Mouse (Mus musculus) embryo, embryonic 10 days (tissue): ENCODE measurements around the gene Fbl.
"Not testable (repeated sequence)": the region's sequence is repeated elsewhere in the genome, so short reads cannot be mapped to it uniquely, and the experiment has no call there.

Experiments used
- DNase-seq: peaks from one replicate; pipeline ENCODE4 v3.0.0-alpha.2; 2015; ENCODE audit warnings: low spot score

The Fbl gene

DNA sequence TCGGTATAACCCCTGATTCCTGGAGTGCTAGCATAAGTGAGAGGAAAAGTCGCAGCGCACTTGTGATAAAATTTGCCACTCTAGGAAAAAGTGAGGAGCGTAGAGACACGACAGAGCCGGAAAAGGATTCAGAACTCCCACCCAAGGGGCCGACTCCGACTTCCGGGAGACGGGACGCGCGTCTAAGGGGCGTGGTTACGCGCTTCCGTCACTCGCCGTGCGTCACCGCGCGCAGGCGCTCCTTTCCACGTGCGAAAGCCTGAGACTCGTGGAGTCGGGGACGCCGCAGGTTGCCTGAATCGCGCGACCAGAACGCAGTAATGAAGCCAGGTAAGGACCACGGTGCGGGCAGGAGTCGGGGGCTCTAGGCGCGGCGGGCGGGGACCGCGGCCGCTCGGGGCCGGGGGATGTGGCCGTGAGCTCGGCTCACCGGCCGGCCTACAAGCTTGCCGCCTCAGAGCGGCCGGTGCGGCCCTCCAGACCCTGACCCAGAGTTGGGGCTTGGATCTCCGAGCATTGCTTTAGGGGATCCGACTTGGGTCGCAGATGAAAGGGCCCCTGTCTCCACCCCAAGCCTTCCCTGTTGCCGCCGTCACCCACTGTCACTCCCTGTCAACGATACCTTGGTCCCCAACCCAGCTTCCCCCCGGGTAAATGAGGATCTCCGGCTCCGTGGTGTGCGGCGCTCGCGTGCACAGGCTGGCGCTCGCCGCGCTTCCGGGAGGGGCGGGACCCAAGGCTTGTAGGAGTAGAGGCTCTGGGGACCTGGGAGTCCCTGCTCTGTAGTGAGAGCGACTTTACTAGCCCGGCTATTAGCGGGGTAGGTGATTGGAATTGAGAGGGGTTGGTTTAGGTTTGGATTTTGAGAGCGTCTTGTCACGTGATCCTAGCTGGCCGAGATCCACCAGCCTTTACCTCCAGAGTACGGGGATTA lies at the start of gene Fbl:
Fbl (plus strand) TSS at position 222 of the 934 bp plus-strand sequence.
- DNase-seq: peak; percentile 98

DNA sequence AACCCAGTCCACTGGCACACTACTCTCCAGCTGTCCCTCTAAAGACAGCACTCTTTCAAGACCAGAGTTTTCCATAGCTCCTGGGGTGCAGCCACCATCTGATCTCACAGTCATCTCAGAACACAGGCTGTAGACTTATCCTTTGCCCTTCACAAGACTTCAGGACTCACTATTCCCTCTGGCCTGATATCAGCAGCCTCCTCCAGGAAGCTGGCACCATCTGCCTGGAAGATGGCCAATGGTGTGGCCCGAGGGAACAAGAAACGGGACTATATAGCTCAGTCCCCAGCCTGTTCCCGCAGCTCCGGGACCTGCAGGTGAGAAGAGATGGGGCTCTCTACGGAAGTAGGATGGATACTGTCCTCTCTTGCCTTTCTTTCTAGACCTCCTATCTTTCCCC lies 40.3 kb upstream of the Fbl start, which contains the start of gene 9530053A07Rik:
9530053A07Rik (plus strand) TSS at position 301 of the 400 bp plus-strand sequence.
- no peak for DNase-seq

DNA sequence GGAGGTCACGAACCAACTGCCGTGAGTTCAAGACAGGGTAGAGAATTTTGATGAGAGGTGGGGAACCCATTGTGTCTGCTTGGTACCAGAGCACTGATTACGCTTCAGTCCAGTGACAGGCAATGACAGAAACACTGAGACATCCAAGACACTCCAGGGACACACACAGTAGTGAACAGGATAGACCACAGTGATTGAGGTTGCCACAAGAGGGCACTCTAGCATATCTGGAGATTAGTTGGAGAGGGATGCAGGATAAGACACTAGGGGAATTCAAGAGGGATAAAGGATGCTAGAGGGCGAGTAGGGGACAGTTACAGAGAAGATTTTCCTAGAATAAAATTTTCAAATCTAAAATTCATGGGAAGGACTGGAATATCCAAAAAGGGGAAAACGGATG lies 31.9 kb upstream of the Fbl start:
- DNase-seq: peak; percentile 69

DNA sequence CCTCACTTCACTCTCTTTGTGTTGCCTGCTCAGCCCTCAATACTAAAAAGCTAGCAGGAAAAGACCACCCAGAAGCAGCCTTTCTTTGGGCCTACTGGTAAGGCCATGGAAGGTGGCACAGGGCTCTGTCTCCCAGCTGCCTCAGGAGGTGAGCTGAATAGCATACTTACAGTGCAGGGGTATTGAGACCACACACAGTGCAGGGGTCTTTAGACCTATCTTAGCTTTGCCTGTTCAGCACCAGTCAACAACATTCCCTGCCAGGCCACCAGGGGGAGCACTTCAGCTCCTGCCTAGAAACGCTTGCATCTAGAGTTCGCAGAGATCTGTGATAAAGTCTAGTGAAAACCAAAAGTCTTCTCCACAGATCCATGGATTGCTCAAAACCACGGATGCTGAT lies 21.2 kb upstream of the Fbl start:
- peak; percentile 79 for DNase-seq

DNA sequence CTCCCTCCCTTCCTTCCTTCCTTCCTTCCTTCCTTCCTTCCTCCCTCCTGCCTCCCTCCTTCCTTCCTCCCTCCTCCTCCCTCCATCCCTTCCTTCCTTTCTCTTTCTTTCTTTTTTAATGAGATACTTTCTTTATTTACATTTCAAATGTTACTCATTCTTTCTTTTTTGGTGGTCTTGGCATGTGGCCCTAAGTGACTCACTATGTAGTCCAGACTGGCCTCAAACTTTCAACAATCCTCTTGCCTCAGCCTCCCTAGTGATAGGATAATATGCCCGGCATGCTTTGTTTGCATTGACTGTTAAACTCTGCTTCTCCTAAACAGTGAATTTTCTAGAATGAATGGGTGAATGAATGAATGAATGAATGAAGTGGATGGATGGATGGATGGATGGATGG lies 19.7 kb upstream of the Fbl start:
- no peak for DNase-seq

DNA sequence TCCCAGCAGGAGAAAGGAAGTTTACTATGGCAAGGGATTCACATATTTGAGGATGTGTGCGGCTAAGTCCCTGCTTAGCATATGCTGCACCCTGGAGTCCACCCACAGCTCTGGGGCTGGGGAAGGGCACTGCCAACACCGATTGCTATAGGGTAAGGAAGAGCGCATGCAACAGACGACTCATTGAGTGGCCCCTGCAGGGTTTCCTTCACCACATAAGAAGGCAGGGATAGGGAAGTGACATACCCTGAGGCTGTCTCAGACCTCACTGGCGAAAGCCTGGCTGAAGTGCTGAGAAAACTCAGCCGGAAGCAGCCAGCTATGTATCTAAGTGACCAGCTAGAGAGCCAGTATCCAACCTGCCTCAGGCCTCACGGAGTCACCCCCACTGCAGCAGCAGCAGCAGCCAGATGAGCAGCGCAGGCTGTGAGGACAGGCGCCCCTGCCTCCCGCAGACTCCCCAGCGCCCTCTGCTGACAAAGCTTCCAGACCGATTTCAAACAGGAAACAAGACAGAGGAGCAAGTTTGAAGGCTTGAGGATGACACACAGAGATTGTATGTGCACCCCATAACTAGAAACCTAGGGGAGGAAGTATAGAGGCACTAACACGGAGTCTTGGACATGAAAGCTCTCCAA lies 17.8 kb upstream of the Fbl start:
- peak; percentile 68 for DNase-seq

DNA sequence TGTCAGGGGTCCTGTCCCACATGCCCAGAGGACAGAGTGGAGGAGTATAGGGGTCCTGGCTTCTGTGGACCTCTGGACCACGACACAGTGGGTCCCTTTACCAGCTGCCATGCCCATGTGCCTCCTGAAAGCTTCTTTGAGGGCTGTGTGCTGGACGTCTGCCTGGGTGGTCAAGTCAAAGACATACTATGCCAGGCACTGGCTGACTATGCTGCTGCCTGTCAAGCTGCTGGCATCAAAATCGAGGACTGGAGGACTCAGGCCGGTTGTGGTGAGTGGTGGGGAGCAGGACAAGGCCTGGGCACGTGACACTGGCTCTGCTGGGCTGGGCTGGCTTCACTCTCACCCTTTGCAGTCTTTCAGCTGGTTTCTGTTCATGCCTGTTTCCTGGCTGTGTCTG lies 15.9 kb upstream of the Fbl start:
- not testable (repeated sequence) for DNase-seq

DNA sequence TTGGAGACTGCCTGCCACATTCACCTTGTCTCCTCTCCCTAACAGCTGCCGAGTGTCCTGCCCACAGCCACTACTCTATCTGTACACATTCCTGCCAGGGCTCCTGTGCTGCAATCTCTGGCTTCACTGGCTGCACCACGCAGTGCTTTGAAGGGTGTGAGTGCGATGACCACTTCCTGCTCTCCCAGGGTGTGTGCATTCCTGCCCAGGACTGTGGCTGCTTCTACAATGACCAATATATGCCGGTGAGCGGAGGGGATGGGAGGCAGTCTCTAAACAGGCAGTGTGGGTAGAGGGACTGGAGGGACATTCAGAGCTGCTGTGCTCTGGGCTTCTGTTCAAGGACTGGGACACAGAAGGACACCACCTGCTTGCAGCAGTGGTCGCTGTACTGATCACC lies 10.2 kb upstream of the Fbl start:
- no peak for DNase-seq

DNA sequence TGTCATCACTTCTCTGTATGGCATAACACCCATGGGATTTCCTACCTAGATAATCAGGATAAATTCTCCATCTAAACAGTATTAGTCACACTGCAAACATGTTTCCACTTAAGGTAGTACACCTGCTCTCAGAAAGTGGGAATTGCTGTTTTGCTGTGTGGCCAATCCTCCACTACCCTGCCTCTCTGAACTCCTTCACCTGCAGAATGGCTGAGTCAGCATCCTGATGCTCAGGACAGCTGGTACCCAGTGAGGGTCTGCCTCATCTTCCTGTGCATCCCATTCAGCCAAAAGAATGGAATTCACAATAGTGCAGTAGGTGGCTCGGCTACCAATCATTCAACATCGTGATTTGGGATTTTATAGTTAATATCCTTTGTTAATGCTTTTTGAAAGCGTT lies 9.6 kb upstream of the Fbl start:
- no peak for DNase-seq

DNA sequence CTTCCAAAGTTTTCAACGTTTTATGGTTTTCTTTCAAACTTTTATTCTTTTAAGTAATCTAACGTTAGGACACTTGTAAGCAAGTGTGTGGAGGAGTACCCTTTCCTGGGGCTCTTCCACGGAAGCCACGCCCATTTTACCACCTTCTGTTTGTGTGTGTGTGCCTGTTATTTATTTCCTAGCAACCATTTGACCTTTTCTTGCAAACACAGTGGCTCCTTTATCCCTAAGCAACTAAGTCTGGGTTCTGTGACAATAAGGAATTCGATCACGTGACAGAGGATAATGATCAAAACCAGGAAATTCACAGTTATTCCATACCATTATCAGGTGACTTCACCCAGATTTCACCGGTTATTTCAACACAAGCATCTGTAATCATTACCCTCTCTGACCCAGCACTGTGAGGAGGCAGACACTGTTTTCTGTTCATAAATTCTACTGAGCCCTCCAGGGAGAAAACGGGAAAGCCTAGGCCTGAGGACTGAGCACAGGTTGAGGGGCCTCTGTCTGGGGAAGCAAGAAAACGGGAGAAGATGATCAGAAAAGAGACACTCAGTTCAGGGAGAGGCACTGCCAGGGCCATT lies 8.3 kb upstream of the Fbl start:
- no peak for DNase-seq

DNA sequence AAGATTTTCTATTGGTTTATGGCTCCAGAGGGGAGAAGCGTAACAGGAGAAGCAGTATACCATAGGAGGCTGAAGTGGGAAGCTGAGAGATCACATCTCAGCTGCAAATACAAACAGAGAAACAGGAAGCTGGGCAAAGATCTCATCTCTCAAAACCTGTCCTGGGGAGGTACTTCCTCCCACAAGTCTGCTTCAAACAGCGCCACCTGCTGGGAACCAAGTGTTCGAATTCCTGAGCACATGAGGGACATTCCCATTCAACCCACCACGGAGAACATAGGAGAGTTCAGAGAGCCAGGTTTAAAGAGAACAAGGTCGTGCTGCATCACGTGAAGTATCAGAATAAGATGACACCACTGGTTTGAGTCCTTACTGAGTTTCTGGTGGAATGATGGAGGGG lies 4.1 kb upstream of the Fbl start:
- DNase-seq: no peak

DNA sequence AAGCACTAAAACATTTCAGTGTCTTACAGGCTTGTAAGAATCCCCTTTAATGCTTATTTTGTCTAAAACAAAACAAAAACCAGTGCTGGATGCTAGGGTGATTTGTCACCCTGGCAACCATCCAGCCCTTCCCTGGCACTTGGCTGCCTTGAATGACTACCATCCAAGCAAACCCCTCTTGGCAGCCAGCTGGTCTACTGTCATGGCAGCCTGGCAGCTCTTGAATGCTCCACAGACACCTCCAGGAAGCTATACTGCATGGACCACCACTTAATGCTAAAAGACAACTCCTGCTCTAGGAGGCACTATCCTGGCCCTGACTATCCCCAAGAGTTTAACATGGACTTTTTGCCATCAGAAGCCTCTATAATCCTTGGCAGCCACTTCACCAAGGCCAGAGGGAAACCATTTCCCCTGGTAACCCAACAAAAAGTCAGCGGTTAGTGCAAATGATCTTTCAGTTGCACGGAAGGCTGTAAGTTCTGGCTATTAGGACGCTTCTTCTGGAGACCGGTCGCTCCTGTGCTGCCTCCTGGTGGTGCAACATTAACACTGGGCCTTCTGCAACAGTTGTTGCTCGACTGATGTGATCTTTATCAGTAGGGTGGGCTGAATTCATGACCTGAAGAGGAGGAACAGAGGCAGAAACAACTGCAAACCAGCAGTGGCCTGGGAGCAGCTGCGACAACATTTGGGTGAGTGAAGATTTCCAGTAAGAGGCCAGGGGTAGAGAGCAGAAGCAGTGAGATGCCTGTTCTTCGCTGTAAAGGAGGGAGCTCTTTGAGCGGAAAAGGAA lies 992 bp upstream of the Fbl start:
- DNase-seq: peak; percentile 84

DNA sequence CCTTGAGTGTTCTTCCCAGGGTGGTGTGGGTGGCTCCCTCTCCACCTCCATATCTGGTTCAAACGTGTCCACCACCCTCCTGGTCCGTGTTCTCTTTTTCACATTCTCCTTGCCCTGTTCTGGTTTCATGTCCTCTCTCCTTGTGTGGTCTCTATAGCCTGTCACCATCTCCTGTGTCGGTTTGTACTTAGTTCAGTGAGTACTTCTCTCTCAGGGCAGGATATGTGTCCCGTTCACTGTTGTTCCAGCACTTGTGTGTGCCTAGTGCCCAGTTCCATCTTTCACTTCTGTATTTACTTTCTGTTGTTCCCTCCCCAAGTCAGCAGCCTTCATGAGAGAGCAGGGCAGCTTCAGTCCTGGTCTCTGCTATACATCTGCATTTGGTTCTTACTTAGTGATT lies 5.8 kb downstream of the Fbl start:
- no peak for DNase-seq

DNA sequence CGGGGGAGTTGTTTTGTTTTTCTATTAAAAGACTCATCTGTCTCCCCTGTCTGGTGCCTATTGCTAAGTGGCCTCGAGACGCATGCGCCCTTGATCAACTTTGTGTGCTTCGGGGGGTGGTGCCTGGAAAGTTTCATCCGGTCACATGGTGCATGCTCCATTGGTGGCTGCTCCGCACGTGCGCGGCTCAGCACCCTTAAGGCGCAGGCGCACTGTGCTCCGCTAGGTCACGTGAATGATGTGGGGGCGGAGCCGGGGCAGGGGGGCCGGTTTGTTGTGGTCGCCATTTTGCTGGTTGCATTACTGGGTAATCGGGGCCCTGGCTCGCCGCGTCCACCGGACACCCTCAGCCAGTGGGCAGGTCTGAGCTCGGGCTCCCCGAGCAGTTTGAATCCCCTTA lies 9.7 kb downstream of the Fbl start, which contains the start of gene Dyrk1b:
Dyrk1b (plus strand) TSS at position 242 of the 400 bp plus-strand sequence.
- peak; percentile 99 for DNase-seq

DNA sequence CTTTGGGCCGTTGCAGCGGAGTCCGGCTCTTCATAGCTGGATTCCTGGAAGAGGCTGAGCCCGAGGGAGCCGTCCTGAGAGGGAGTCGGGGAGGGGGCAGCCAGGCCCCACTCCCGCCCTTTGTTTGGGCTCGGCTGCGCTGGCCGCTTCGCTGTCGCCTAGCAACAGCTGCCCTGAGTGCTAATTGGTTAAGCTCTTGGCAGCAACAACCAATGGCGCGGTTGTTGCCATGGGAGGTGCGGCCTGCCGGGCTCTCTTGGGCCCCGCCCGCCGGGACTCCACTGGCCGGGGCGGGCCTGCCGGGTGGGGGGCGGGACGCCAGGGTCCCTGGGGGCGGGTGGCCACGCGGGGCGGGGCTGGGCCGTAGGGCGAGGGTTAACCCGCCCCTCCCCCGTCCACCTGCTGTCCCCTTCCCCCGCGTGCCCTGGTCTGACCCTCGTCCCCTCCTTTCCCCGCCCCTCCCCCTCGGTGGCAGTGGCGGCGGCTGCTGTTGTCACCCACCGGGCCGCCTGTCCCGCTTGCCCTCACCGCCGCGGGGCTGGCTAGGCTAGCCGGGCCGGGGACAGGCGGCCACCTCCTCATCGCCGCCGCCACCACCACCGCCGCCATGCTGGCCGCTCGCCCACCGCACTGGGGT lies 10.3 kb downstream of the Fbl start:
- DNase-seq: peak; percentile 97

DNA sequence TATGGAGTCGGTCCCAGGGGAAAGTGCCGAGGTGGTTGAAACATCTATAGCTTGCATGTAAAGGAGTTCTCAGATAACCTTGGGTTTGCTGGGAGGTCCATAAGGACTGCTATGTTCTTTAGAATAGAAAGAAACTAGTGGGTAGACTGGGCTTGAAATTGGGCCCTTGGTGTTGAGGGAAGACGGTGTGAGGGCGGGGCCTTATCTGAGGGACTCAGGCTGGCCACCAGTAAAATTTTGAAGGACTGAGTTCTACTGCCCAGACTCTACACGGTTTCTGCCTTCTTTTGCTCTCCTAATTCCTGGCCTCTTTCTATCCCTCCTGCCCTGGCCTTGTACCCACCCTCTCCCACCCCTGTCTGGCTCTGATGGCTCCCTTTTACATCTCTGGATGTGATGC lies 11.4 kb downstream of the Fbl start:
- no peak for DNase-seq

DNA sequence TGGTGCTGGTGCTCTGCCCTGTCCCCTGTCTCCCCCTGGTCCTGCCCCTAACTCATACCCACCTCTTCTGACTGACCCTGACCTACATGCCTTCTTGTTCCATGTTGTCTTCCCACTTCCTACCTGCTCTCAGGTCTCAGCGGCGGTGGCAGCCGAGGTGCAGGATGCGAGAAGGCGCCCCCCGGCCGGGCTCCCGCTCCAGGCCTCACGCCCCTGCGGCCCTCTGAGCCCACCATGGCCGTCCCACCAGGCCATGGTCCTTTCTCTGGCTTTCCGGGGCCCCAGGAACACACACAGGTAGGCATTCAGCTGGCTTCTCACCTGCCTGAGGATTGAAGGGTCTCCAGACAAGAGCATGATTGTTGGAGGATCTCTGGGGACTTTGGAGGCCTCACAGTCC lies 11.9 kb downstream of the Fbl start:
- DNase-seq: no peak

DNA sequence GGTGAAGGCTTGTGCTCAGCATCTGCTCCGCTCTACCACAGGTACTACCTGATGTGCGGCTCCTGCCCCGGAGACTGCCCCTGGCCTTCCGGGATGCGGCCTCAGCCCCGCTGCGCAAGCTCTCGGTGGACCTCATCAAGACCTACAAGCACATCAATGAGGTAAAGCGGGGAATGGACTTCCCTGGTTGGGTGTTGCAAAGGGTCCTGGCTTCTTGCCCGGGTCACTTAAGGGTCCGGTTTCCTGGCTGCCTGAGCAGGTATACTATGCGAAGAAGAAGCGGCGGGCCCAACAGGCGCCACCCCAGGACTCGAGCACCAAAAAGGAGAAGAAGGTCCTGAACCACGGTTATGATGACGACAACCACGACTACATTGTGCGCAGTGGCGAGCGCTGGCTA lies 12.8 kb downstream of the Fbl start:
- no peak for DNase-seq

DNA sequence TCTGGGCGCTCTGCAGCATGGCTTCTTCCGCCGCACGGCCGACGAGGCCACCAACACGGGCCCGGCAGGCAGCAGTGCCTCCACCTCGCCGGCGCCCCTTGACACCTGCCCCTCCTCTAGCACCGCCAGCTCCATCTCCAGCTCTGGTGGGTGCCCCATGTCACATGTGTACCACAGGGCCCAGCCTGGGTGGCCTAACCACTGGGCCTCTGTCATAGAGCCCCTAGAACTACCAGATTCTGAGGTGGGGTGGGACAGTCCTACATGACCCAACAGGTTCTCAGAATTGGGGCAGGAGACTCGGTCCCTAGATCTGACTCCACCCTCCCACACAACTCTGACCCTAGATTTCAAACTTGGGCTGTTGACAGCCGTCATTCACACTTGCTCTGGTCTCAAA lies 16.4 kb downstream of the Fbl start:
- no peak for DNase-seq

DNA sequence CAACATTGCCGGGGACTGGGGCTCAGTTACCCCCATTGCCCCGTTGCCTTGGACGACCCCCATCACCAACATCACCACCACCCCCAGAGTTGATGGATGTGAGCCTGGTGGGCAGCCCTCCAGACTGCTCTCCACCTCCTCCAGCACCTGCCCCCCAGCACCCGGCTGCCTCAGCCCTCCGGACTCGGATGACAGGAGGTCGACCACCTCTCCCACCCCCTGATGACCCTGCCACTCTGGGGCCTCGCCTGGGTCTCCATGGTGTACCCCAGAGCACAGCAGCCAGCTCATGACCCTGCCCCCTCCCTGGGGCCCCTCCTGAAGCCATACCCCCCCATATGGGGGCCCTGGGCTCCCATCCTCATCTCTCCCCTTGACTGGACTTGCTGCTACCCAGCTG lies 17.1 kb downstream of the Fbl start:
- DNase-seq: no peak

DNA sequence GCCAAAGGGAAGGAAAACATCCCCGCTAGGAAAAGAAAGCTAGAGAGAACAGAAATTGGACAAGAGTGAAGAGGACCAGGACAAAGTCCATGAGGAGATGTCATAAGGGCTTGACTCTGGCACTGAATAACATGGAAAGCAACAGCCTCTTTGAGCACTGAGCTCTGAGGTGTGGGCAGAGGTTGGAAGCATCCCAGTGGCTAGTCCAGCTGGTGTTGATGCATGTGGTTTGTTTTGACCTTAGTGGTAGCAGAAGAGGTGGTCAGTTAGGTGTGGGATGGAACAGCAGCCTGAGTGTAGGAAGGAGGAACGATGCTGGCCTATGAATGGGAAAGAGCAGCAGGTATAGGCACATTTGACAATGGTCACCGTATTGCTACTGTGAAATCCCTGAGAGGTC lies 22.0 kb downstream of the Fbl start:
- DNase-seq: no peak

DNA sequence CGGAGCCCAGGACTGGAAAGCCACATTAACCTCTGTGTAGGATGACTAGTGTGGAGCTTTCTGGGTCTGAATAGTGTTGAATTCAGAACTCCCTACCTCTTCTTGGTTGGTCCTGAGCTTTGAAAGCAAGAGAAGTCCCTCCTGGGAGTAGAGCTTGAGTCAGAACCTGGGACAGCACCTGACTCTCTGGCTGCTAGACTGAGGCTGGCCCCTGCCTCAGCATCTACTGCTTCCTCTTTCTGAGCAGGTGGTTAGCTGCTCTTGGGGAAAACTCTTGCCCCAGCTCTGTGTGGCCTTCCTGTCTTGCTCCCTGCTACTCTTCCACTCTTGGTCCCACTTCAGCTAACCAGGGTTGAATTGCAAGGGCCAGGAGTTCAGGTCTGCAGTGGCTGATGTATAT lies 22.4 kb downstream of the Fbl start:
- no peak for DNase-seq
